Mouse (Mus musculus): ENCODE data around the gene Taok1.

Taok1 gene

DNA sequence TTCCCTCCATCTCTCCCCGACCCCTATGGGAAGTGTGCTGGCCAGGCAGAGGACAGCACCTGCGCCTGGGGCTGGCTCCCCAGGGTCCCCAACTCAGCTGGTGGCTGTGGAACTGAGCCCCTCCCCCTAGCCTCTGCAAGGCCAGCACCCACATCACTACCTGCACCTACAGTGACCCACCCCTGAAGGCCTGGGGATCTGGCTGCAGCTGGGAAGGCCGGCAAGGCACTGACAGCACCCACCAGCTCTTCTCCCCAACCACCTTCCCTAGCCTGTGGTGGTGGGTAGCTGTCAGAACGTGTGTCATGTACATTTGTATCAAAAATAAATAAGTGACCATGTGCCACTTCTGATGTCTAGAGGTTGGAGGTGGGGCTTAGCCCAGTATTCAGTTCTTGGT lies 100.2 kb downstream of the Taok1 start:
- DNase-seq = no peak

DNA sequence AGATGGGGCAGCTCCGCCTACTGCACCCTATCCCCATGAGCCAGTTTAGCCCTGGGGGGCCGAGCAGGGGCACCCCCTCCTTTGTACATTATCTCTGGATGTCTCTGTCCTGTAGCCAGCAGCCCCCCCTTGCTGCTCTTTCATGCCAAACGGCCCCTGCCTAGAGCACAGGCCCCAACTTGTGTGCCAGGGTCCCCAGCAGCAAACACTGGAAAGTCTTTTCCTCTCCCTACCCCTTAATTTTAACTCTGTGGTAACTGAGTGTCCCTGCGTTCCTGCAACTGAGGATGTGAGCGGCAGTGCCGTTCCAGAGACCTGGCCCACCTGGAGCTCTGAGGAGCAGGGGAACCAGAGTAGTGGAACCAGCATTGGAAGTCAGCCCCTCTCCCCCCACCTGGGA lies 100.7 kb downstream of the Taok1 start:
- DNase-seq = peak; percentile 17

DNA sequence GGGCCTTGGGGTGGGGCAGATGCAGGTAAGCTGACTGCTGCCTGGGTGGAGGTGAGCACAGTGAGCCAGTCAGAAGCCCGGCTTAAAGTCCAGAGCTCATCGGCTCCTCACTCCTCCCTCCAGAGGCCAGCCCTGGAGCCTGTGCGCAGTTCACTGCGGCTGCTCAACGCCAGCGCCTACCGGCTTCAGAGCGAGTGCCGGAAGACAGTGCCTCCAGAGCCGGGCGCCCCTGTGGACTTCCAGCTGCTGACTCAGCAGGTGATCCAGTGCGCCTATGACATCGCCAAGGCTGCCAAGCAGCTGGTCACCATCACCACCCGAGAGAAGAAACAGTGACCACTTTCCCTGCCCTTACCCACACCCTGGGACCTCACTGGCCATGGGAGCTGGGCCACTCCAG lies 101.3 kb downstream of the Taok1 start:
- peak; percentile 85 for DNase-seq

DNA sequence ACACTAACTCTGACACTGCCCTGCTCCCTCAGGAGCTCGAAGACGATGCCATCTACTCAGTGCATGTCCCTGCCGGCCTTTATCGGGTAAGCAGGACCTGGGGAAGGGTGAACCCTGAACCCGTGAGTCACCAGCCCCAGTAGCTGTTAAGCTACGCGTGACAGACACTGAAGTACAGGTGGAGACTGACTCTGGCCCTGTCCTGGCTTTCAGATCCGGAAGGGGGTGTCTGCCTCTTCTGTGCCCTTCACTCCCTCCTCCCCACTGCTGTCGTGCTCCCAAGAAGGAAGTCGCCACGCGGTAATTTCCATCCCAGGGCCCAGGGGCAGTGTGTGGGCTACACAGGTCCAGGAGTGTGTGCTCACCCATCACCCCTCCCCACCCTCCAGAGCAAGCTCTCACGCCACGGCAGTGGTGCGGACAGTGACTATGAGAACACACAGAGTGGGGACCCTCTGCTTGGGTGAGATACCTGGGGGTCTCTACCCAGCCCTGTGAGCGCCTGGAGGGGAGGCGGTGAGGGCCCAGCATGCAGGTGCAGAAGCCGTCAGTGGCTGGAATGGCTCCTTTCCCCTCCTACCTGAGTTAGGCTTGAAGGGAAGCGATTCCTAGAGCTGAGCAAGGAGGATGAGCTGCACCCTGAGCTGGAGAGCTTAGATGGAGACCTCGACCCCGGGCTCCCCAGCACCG lies 102.2 kb downstream of the Taok1 start:
- DNase-seq = peak; percentile 36

DNA sequence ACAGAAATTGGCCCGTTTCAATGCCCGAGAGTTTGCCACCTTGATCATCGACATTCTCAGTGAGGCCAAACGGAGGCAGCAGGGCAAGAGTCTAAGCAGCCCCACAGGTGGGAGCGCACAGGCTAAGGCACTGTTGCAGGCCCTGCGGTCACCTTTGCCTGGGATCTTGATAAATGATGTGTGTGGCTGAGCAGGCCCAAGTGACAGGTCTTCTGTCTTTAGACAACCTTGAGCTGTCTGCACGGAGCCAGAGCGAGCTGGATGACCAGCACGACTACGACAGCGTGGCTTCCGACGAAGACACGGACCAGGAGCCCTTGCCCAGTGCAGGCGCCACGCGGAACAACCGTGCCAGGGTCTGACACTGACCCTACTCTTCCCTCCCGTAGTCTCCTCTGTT lies 103.2 kb downstream of the Taok1 start:
- DNase-seq = no peak

DNA sequence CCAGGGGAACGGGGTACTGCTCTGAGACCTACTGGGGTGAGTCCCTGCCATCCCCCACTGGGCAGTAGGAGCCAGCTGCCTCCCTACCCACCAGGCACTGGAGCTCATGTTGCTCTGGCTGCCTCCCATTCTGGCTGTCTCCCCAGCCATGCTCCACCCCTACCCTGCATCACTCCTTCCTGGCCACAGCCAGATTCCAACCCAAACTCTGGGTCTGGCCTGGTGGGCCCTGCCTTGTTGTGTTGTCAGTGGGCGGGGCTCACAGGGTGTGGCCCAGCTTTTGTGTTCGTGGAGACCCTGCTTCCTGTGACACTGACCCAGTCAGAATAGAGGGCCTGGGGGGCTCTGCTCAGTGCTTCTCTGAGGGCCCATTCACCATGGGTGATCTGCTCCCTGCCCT lies 104.1 kb downstream of the Taok1 start:
- peak; percentile 18 for DNase-seq

DNA sequence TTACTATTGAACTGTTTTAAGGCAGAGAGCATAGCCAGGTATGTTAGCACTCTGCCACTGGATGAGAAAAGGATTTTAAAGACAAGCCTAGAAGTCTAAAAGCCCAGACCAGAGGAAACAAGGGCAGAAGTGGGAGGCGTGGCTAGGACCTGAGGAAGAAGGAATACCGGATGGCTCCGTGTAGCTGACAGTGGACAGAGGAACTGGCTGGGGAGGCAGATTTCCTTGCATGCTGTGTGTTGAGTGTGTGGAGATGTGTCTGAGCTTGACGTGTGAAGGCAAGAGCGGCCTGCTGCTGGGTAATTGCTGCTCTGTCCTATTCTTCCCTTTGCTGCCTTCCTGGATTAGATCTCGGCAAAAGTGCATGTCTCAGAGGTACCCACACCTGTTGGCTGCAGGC lies 105.1 kb downstream of the Taok1 start:
- DNase-seq = peak; percentile 15

DNA sequence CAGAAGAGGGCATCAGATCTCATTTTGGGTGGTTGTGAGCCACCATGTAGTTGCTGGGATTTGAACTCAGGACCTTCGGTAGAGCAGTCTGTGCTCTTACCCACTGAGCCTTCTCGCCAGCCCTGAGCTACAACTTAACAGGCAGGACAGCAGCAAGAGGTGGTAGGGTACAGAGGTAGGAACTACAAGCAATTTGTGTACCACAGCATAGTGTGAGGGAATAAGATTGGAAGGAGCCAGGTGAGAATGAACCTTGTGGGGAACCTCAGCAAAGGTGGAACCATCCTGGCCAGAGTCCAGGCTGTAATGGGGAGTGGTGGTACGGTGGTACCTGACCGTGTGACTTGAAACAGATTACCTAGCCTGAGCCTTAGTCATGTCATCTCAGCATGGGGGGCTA lies 105.6 kb downstream of the Taok1 start:
- peak; percentile 15 for DNase-seq

DNA sequence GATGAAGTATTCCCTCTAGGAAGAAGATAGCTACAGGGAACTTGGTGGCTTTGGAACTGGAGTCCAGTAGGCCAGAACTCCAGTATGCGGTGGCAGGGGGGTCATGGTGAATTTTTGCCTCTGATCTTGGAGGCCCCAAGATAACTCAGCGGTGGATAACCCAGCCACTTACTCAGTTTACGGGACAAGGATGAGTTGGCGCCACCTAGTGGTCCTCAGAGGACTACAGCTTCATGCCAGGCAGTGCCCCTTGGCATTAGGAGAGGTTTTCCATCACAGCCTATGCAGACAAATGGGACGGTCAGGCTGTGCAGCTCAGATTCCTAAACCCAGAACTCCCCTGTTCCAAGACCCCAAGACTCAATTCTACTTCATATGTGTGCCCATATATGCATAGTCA lies 106.2 kb downstream of the Taok1 start:
- peak; percentile 82 for DNase-seq

DNA sequence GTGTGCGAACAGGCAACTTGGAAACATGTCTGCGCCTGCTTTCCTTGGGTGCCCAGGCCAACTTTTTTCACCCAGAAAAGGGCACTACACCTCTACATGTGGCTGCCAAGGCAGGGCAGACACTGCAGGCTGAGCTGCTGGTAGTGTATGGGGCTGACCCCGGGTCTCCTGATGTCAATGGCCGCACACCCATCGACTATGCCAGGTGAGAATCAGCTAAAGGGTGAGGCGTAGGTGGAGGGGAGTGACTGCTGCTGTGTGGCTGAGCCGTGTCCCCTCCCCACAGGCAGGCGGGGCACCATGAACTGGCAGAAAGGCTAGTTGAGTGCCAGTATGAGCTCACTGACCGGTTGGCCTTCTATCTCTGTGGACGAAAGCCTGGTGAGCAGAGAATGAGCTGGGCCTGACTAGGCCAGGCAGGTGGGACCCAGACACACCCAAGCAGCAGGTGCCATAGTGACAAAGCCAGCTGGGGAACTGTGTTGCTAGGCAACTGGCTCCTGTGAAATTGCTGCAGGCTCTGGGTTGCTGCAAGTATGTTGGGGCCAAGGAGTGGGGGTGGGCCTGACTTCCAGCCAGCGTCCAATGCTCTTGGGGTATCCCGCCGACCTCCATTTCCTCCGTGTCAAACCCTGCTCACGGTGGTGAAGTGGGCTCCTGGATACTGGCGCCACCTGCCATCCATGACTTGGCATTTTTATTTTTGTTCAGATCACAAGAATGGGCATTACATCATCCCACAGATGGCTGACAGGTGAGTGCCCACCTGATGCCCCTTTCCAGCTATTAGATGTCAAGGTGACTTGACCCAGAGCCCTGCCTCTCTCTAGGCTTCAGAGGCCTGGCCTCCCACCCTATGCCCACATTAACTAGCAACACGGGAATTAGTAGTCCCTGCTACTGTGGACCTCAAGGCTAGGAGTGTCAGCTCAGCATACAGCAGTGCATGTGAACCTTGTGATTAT lies 107.0 kb downstream of the Taok1 start:
- peak; percentile 25 for DNase-seq

DNA sequence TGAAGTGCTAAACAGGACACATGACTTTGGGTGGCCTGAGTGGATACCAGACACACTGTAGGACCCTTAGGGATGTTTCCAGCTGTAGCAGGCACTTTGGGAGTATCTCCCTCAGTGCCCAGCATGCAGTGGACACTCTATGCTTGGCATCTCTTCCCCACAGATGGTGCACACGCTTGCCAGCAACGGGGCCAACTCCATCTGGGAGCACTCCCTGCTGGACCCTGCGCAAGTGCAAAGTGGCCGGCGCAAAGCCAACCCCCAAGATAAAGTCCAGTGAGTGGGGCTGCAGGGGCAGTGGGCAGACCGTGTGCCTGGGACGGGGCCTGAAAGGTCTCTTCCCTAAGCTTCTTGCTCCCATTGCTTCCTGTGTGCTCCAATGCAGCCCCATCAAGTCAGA lies 108.3 kb downstream of the Taok1 start:
- no peak for DNase-seq

DNA sequence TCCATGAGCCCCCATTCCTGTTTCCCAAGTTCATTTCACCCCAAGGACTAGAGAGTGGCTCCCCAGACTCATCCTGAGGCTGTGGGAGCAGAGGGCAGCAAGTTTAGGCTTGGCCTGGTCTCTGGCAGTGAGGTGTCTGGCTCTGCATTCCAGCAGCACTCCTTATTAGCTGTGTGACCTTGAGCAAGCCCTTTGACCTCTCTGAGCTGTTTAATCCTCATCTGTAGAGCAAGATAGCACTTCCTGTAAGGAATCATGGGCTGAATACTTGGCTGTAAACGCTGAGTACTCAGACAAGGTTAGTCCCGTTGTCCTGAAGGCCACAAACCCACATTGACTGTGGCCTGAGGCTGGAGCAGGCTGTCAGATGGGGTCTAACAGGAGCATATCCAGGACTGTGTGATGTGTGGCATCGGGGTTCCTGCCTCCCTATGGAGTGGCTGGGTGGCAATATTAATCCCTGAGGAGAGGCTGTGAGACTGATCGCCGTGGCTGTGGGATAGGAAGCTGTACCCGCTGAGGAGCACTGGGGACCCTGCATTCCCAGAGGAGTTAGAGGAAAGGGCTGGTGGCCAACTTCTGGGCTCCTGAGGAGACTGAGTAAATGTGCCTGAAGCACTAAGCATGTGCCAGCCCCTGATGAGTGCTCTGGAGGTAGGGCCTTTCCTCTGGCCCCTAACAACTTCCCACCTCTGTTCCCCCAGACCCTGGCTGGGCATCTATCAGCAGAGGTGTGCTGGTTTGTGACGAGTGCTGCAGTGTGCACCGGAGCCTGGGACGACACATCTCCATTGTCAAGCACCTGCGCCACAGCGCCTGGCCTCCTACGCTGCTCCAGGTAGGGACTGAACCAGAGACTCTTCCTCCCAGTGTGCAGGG lies 109.1 kb downstream of the Taok1 start:
- DNase-seq = peak; percentile 21

DNA sequence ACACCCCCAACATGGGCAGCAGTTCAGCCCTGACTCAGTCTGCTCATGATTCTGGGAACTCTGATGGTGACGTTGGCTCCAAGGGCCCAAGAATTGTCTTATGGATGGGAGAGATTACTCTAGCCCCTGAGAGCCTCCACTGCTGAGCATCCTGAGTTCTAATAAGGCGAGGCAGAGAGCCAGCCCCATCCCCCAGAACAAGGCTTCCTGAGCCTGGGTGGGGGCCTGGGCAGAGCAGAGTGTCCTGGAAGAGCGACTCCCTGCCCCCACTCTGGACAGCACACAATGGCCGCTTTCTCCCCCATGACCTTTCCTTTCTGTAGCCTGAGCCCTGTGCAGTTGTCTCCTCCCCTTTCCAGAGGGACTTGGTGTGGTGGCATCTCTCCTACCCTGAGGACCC lies 109.8 kb downstream of the Taok1 start:
- peak; percentile 30 for DNase-seq

DNA sequence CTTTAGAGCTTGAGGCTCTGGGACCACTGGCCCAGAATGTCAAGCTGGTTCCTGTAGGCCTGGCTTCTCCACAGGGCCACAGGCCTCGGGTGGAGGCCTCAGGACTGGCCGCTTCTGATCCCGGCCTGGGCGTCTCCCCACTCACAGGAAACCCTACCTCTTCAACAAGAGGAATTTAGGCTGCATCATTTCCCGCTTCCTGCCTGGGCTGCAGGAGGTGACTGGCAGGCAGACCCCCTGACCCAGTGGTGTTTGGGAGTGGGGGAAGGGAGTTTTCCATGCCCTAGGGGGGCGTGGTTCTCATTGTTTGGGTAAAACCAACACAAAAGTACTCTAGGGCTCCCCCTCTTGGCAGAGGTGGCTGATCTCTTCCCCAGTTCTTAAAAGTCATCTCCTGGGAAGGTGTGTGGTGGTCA lies 110.3 kb downstream of the Taok1 start:
- DNase-seq = peak; percentile 82

DNA sequence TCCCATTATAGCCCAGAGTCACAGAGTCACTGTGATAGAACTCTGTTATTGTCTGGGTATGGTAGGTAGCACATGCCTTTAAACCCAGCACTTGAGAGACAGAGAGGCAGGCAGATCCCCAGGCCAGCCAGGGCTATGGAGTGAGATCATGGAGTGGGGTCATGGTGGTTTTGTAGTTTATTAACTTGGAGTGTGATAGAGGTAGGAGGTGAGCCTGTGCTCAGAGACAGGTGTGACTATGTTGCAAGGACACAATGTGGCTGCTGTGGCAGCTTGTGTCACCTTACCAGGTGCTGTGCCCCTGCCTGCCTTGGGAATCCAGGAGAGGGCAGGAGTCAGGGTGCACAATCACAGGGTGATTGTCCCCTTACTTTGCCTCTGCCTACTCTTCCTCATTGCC lies 112.1 kb downstream of the Taok1 start:
- DNase-seq = peak; percentile 20

DNA sequence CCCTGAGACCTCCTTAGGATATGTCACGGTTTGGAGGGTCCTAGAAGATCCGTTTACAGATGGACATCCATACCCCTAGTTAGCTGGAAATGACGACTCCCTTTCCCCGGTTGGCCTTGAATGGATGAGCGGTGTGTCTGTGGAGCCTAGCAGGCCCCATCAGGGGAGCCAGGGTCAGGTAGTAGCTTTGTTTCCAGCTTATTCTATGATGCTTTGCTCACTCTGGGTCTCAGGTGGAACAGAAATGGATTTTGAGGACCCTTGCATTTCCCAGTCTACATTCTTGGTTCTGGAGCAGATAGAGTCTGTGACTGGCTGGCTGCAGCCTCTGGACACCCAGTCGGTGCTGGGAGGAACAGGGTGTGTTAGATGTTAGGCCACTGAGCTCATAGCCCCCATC lies 112.8 kb downstream of the Taok1 start:
- no peak for DNase-seq

DNA sequence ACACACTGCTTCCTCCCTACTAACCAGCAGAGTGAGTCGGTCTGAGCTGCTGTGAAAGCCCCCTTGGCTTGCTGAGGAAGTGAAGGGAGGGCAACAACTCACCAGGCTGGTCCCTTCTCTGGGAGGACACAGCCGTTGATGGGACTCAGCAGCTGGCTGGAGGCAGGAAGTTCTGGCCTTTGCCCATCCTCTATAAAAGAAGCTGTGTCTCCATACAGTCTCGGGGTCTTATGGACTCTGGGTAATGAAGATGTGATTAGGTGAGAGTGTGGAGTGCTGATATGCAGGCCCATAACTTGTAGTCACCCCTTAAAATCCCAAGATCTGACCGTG lies 113.3 kb downstream of the Taok1 start:
- DNase-seq = no peak

DNA sequence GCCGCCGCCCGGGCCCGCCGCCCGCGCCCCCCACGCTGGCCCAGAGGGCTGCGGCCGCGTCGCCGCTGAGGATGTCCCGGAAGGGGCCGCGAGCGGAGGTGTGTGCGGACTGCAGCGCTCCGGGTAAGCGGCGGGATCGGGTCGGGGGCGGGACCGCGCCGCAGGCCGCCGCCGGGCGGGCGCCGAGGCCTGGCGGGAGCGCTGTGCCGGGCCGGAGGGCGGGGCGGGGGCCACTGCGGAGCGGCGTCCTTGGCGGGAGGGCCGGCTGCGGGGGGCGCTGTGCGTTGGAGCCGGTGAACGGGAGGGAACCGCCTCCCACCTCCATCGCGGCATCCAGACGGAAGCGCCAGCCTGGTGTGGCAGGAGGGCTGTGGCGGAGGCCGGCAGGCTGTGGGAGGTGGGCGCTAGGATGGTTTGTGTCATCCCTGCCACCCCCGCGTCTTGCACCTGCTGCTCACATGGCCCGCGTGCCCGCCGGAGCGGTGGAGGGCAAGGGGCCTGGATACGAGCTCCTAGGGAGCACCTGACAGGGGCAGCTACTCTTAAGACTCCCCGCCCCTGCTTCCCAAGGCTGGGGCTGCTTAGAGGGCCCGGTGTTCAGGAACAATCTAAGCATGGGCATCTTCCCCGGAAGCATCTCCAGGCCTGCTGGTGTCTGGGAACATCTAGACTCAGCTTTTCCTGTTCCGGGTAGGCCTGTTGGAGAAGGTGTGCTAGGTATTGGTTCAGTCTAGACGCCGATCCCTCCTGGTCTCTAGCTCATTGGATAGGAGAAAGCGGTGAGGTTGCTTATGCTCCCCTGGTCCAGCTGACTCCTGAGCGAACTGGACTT lies 113.9 kb downstream of the Taok1 start, which contains the start of gene Git1:
Gene Git1, plus strand, starts transcription at position 51 of the 832 bp plus-strand sequence.
- DNase-seq = peak; percentile 58

DNA sequence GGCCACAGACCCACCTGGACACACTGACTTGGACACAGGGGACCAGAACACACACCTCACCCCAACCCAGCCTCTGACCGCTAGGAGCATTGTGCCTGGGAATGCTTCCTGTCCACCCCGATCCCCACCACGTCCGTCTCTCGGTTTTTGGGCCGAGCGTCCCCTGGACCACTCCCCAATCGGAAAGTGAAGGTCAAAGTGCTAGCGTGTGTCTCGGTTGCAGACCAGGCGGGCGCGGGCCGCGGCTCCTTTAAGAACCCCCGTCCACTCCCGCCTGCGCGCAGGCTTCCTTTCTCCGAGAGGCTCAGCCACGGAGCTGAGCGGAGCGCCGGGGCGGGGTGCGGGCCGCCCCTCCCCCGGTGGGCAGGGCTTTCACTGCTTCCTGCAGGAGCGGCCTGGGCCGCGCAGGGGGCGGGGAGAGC lies 114.7 kb downstream of the Taok1 start:
- peak; percentile 95 for DNase-seq

DNA sequence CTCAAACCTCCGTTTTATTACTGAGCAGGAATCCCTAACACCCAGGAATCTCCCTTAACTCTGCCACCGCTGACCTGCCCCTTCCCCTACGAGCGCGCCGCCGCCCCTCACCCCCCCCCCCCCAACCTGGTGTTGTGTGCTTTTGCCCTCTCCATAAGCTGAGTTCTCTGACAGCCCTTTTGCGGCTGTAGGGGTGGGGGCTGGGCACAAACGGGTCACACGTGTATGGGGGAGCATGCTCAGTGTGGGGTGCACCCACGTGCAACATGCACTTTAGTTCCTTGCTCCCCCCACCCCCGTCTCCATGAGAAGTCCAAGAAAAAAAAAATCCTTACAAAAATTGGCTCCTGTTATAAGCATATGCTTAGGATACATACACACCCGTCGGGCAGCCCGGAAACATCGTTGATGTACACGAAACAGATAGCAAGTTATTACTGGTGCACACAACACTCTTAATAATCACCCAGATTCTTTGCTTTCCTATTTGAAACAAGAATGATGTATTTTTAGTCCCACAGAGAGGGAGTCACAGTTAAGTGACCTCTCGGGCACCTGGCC lies 115.2 kb downstream of the Taok1 start:
- no peak for DNase-seq

DNA sequence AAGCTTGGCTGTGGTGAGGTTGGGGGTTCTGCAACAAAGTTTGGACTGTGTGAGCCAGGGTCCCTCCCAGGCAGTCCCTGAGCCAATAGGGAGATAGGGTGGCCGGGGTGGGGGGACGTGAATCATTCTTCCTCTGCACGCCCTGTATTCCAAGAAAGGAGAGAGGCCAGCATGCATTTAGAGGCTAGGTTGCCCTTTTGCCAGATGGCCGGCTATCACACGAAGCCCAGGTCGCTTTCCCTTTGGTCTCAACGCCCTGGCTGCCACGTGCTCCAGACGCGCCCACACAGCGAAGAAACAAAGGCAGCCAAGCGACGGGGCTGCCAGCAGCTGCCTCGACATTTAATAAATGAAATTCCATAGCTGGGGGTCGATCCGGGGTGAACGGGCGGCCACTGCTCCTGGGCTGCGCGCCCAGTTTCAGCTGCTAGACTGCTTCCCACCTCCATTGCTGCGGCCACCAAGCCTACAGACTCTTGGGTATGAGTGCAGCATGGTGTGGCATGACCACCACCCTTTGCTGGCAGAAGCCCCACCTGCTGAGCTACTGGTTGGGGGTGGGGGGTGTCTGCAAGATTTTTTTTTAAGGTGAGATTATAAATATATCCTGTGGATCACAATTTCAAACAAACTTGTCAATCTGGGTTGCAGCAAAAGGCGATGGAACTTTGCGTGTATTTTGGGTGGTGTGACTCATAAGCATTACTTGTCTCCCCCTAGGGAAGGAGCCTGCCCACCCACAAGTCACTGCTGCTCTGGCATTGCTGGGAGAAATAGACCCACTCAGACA lies 115.9 kb downstream of the Taok1 start:
- DNase-seq = peak; percentile 57
